Comparison of ENCODE assay signal across 19 mouse cellular contexts in the genomic region with DNA sequence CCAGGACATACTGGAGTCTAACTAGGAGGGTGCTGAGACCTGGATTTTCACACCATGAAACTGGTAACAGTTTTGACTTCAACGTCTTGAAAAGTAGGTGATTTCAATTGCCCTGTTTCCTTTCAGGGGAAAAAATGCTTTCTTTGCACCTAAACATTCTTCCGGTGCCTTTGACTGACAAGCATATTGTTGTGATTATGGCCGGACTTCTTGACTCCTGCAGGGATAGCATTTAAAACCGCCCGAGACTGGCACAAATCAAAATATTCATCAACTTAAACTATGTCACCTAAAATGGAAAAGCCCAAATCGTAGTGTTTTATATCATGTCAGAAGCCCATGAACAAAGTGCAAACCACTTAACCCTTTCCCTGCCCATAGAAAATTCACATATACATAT. TPM values are rescaled to one million over a fixed set of nuclear protein-coding genes. Genes with fewer than 3 reads are reported as not detected.
DNase-seq lines count a peak whose midpoint lies in the region; ATAC-seq and TF ChIP-seq lines count a peak whose summit lies in the region.
"Had no signal": no experiment of that assay in that cellular context is flagged by ENCODE, and none has a peak within 500 bp of the region (broad histone marks: within the 10 kb centered on the region; RNA-seq: fewer than 3 reads in every experiment).

No protein-coding gene starts in this region.

- intact Hi-C loops in left cerebral cortex, postnatal 25 days (cut with DNase I): no loop called here

- H3K4me3 ChIP-seq in lung, embryonic 16.5 days (ENCODE audit: low read length): no peak overlapping the region
- no peak overlapping the region for H3K4me3 ChIP-seq in embryonic facial prominence, embryonic 10.5 days
- H3K4me3 ChIP-seq in embryonic fibroblast, embryonic 13.5 days (ENCODE audit: insufficient read depth, low read length): no peak overlapping the region
- no peak overlapping the region for H3K4me3 ChIP-seq in limb, embryonic 12.5 days (replicated peaks)
- H3K4me3 ChIP-seq: embryonic facial prominence, embryonic 13.5 days; gastrocnemius, adult 2 months; heart, embryonic 12.5 days; hindbrain, embryonic 10.5 days had no signal

- H3K36me3 ChIP-seq in lung, embryonic 16.5 days (ENCODE audit: control insufficient read depth, insufficient read depth, low read length): no peaks in the 10 kb centered on the region
- peaks cover 3% of the 10 kb centered on the region for H3K36me3 ChIP-seq in embryonic facial prominence, embryonic 10.5 days (replicated peaks)
- no peaks in the 10 kb centered on the region; the same call in 1 of the 2 replicates for H3K36me3 ChIP-seq in limb, embryonic 12.5 days
- H3K36me3 ChIP-seq: embryonic facial prominence, embryonic 13.5 days; heart, embryonic 12.5 days; hindbrain, embryonic 10.5 days had no signal

- DNase-seq in lung, postnatal 25 days (ENCODE audit: low spot score): no peak
- no peak for DNase-seq in embryonic facial prominence, embryonic 10.5 days (ENCODE audit: low spot score)
- no peak for DNase-seq in kidney, postnatal 25 days
- DNase-seq in left cerebral cortex, postnatal 25 days (ENCODE audit: low spot score in 2 of 2): no peak
- DNase-seq in neural tube, embryonic 10.5 days (ENCODE audit: extremely low spot score, low spot score): no peak
- DNase-seq: adrenal gland, adult 2 months; adrenal gland, postnatal 36 days; cerebellum, adult 2 months; cerebellum, postnatal 10 days; gastrocnemius, adult 2 months; gastrocnemius, postnatal 25 days had no signal

- peaks cover 8% of the 10 kb centered on the region; the same call in 1 of the 2 replicates for H3K4me1 ChIP-seq in lung, embryonic 16.5 days (replicated peaks; ENCODE audit: control insufficient read depth, insufficient read depth, low read length)
- peaks cover 55% of the 10 kb centered on the region for H3K4me1 ChIP-seq in embryonic facial prominence, embryonic 10.5 days
- peaks cover 30% of the 10 kb centered on the region for H3K4me1 ChIP-seq in embryonic fibroblast, embryonic 13.5 days (ENCODE audit: control insufficient read depth, insufficient read depth, low read length)
- H3K4me1 ChIP-seq in limb, embryonic 12.5 days (replicated peaks): peaks cover 36% of the 10 kb centered on the region
- H3K4me1 ChIP-seq: heart, embryonic 12.5 days; hindbrain, embryonic 10.5 days had no signal

- no peak for TF ChIP-seq CTCF in embryonic fibroblast, embryonic 13.5 days (IDR thresholded peaks at IDR 0.05; ENCODE audit: borderline replicate concordance, insufficient read depth, low read length)

- ATAC-seq in lung, embryonic 16.5 days (ENCODE audit: low read depth): no peak
- no peak for ATAC-seq in limb, embryonic 12.5 days (ENCODE audit: insufficient number of reproducible peaks, insufficient read depth, low FRiP score, low TSS enrichment, low read depth)
- ATAC-seq: forebrain, embryonic 14.5 days had no signal

- peak overlapping the region; percentile 41 for H3K27ac ChIP-seq in lung, embryonic 16.5 days (ENCODE audit: low read length)
- H3K27ac ChIP-seq in embryonic facial prominence, embryonic 10.5 days (replicated peaks): peak overlapping the region; percentile 51; the same call in 1 of the 2 replicates
- H3K27ac ChIP-seq in embryonic fibroblast, embryonic 13.5 days (ENCODE audit: insufficient read depth, low read length): peak overlapping the region; percentile 88
- H3K27ac ChIP-seq in limb, embryonic 12.5 days: no peak overlapping the region
- H3K27ac ChIP-seq: embryonic facial prominence, embryonic 13.5 days; gastrocnemius, adult 2 months; hindbrain, embryonic 10.5 days; hindbrain, embryonic 14.5 days had no signal

- no peaks in the 10 kb centered on the region for H3K27me3 ChIP-seq in lung, embryonic 16.5 days (ENCODE audit: control insufficient read depth, insufficient read depth, low read depth, low read length)
- no peaks in the 10 kb centered on the region for H3K27me3 ChIP-seq in embryonic facial prominence, embryonic 10.5 days (replicated peaks; ENCODE audit: low read depth, poor library complexity, severe bottlenecking)
- H3K27me3 ChIP-seq in limb, embryonic 12.5 days: no peaks in the 10 kb centered on the region
- H3K27me3 ChIP-seq: embryonic facial prominence, embryonic 13.5 days; heart, embryonic 12.5 days had no signal

- no peak overlapping the region for H3K4me2 ChIP-seq in lung, embryonic 16.5 days (ENCODE audit: low read depth, low read length)
- peak overlapping the region; percentile 21; the same call in 1 of the 2 replicates for H3K4me2 ChIP-seq in limb, embryonic 12.5 days
- H3K4me2 ChIP-seq: embryonic facial prominence, embryonic 13.5 days; heart, embryonic 12.5 days; hindbrain, embryonic 14.5 days had no signal

- H3K9me3 ChIP-seq in lung, embryonic 16.5 days (ENCODE audit: control insufficient read depth, low read length): no peaks in the 10 kb centered on the region
- H3K9me3 ChIP-seq in embryonic facial prominence, embryonic 10.5 days: no peaks in the 10 kb centered on the region
- no peaks in the 10 kb centered on the region for H3K9me3 ChIP-seq in limb, embryonic 12.5 days
- H3K9me3 ChIP-seq: embryonic facial prominence, embryonic 13.5 days; heart, embryonic 12.5 days; hindbrain, embryonic 10.5 days had no signal

- H3K9ac ChIP-seq in lung, embryonic 16.5 days (ENCODE audit: low read length): no peak overlapping the region
- no peak overlapping the region for H3K9ac ChIP-seq in limb, embryonic 12.5 days (replicated peaks)
- H3K9ac ChIP-seq: embryonic facial prominence, embryonic 13.5 days; heart, embryonic 12.5 days; hindbrain, embryonic 14.5 days had no signal

- TF ChIP-seq POLR2A in embryonic fibroblast, embryonic 13.5 days (IDR thresholded peaks at IDR 0.05; ENCODE audit: low read depth, low read length): no peak

- WGBS in lung, embryonic 16.5 days: 52% methylated on average over 6 of the region's 6 CpGs
- 18% methylated on average over 6 of the region's 6 CpGs for WGBS in embryonic facial prominence, embryonic 10.5 days
- 12% methylated on average over 6 of the region's 6 CpGs for WGBS in limb, embryonic 12.5 days

RNA-seq across cellular contexts. Expression of a gene that starts 25.5 kb away (rescaled TPM):
- polyA plus RNA-seq in lung, embryonic 16.5 days (2015; fragmentation: Nextera tagmentation; extraction: Ambion mirVana): 19.8 and 24.2 TPM in 2 replicates
- polyA plus RNA-seq in embryonic facial prominence, embryonic 10.5 days (2016; fragmentation: Nextera tagmentation; extraction: Ambion mirVana): 28.5 and 29.1 TPM in 2 replicates
- polyA plus RNA-seq in embryonic fibroblast, embryonic 13.5 days (2011; ENCODE audit: insufficient read length, low read depth, missing spikeins): 25.3 and 27.4 TPM in 2 replicates
- 39.8 and 40.1 TPM in 2 replicates for polyA plus RNA-seq in limb, embryonic 12.5 days (2016; fragmentation: Nextera tagmentation; extraction: Ambion mirVana)
- total RNA-seq in left cerebral cortex, postnatal 25 days (2021): 10 to 100 TPM; 12.1 to 12.9 TPM
